Mouse (Mus musculus) liver, embryonic 13.5 days (tissue): ENCODE data around the gene Fem1b. TPM values are rescaled to one million over a fixed set of nuclear protein-coding genes. Genes with fewer than 3 reads are reported as not detected.
A peak's percentile ranks its signal among the peaks of the same experiment; 100 is the strongest.

Experiments
- ATAC-seq: fragments of 200-750 bp; cut with Nextera tagmentation; 2 replicates; pipeline ENCODE4 v1.8.0; 2017; ENCODE audit warnings: low read depth, mild to moderate bottlenecking, moderate number of reproducible peaks, moderate library complexity
- DNase-seq: peaks from one replicate; pipeline ENCODE4 v3.0.0; 2022
- H3K27ac ChIP-seq: fragments of 300-500 bp; sonication (generic); 2 replicates; pipeline ENCODE4 v1.5.1; 2015; ENCODE audit warnings: moderate library complexity, mild to moderate bottlenecking, inconsistent platforms
- H3K27me3 ChIP-seq: fragments of 300-500 bp; sonication (generic); 2 replicates; pipeline ENCODE4 v1.6.1; 2015; ENCODE audit warnings: mild to moderate bottlenecking, inconsistent platforms
- H3K36me3 ChIP-seq: fragments of 300-500 bp; sonication (generic); 2 replicates; pipeline ENCODE4 v1.6.1; 2015; ENCODE audit warnings: mild to moderate bottlenecking, inconsistent platforms
- H3K4me1 ChIP-seq: fragments of 300-500 bp; sonication (generic); replicated peaks from 2 replicates; pipeline ENCODE4 v1.6.1; 2015; ENCODE audit warnings: inconsistent platforms
- H3K4me2 ChIP-seq: fragments of 300-500 bp; sonication (generic); 2 replicates; pipeline ENCODE4 v1.6.1; 2015; ENCODE audit warnings: inconsistent platforms, mild to moderate bottlenecking, moderate library complexity
- H3K4me3 ChIP-seq: fragments of 300-500 bp; sonication (generic); replicated peaks from 2 replicates; pipeline ENCODE4 v1.5.1; 2015; ENCODE audit warnings: mild to moderate bottlenecking, inconsistent platforms
- H3K9ac ChIP-seq: fragments of 300-500 bp; sonication (generic); 2 replicates; pipeline ENCODE4 v1.6.1; 2015; ENCODE audit warnings: mild to moderate bottlenecking, inconsistent platforms
- H3K9me3 ChIP-seq: fragments of 300-500 bp; sonication (generic); replicated peaks from 2 replicates; pipeline ENCODE4 v1.6.1; 2016; ENCODE audit warnings: inconsistent platforms
- WGBS: fragments of 180-500 bp; shearing (Covaris S2); methylation state at CpG from one replicate; pipeline ENCODE4 v1.1.7; 2015; ENCODE audit not compliant: insufficient replicate concordance; 5-methylcytosine and 5-hydroxymethylcytosine counted together
- polyA plus RNA-seq: library from polyadenylated mRNA; unstranded; fragments of >200 nt; fragmentation: Nextera tagmentation; extraction: Ambion mirVana; gene quantifications from 2 replicates; pipeline ENCODE4 v1.2.1, GENCODE M21; 2015

The Fem1b gene
- polyA plus RNA-seq, 1 experiment from 2014 or later: 9.4 TPM

DNA sequence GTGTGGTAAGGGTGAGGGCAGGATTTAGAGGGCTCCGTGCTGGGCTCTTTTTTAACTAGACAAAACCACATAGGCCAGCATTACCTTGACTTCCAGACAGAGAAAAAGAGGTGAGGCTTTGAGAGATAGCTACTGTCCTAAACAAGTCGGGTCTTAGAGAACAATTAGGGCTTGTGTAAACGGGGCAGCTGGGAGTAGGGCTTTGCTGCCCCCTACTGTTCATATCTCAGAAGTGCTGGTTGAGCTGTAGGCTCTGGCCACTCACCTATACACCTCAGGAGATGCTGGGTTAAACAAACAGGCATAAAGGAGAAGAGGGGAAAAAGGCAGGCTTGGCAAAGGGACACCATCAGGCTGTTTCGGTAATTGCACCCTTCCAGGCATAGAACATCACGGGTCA is 34.3 kb downstream of the Fem1b start:
- ATAC-seq: peak; percentile 41; the same call in 1 of the 2 replicates
- no peak overlapping the region for H3K4me2 ChIP-seq
- H3K9me3 ChIP-seq: no peaks in the 10 kb centered on the region

DNA sequence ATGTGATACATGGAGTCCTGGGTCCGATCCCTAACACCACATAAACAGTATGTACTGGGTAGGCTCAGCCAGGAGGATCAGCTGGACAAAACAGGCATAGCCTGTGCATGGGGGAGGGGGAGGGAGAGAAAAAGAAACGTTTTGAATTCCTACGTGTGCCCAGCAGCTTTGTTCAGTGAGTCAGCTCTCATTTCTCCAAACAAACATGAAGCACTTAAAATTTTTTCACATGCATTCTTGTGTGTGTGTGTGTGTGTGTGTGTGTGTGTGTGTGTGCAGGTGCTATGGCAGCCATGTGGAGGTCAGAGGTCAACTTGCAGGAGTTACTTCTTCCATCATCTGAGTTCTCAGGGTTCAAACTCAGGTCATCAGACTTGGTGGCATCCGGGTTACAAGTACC is 36.3 kb downstream of the Fem1b start:
- H3K27me3 ChIP-seq: no peaks in the 10 kb centered on the region
- ATAC-seq (no peak), DNase-seq (no peak)
- no peak overlapping the region for H3K27ac ChIP-seq
- no peaks in the 10 kb centered on the region for H3K9me3 ChIP-seq
- no peak overlapping the region for H3K4me2 ChIP-seq
- 0 out of 2 replicates have a peak, but pooled peaks cover 4% of the 10 kb centered on the region for H3K4me1 ChIP-seq
- 52% methylated on average over 4 of the region's 4 CpGs for WGBS
- no peak overlapping the region for H3K4me3 ChIP-seq
- no peaks in the 10 kb centered on the region for H3K36me3 ChIP-seq
- no peak overlapping the region for H3K9ac ChIP-seq

More for the DNA sequence above, 34.3 kb downstream of the Fem1b start:
- Histone ChIP-seq H3K36me3 (no peaks in the 10 kb centered on the region), H3K27ac (no peak overlapping the region), H3K4me1 (peaks cover 4% of the 10 kb centered on the region; the same call in 1 of the 2 replicates), H3K27me3 (no peaks in the 10 kb centered on the region), H3K9ac (no peak overlapping the region), H3K4me3 (no peak overlapping the region)
- WGBS: 9% methylated on average over 5 of the region's 5 CpGs
- peak; percentile 39 for DNase-seq

DNA sequence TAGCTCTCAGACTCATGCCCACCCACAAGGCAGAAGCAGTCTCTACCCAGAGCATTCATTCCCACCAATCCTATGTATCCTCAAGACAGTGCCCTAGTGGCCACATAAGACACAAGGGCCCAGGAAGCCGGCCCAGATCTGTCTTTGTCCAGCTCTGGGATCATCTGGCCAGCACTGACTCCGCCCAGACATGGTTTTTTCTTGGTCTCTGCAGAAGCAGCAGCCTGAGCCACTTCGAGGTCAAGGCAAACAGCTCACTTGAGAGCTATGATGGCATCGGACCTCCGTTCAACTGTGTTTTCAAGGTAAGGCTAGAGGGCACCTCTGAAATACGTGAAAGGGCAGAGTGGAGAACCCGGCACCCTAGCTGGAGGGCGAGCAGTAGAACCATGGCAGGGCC is 39.0 kb downstream of the Fem1b start:
- 62% methylated on average over 8 of the region's 8 CpGs for WGBS
- no peak overlapping the region for H3K27ac ChIP-seq
- no peak for DNase-seq
- H3K9me3 ChIP-seq: no peaks in the 10 kb centered on the region
- ATAC-seq: no peak
- H3K9ac ChIP-seq: no peak overlapping the region
- H3K36me3 ChIP-seq: no peaks in the 10 kb centered on the region
- 0 out of 2 replicates have a peak, but pooled peaks cover 4% of the 10 kb centered on the region for H3K4me1 ChIP-seq
- no peak overlapping the region for H3K4me3 ChIP-seq
- no peak overlapping the region for H3K4me2 ChIP-seq
- no peaks in the 10 kb centered on the region for H3K27me3 ChIP-seq

DNA sequence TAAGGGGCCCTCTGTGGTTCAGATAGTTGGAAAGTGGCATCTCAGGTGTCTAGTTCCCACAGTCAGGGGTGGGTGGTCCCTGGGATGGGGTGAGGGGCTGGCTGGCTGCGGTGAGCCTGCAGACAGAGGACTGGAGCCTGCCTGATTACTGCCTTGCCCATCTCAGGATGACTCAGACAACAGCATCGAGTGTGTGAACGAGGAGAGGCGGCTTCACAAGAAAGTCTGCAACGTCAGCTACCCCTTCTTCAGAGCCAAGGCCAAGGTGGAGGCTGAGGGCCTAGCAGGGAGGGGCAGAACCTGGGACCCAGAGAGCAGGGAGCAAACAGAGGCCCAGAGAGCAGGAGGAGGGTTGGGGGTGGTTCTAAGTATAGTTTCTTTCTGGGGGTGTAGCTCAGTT is 43.4 kb downstream of the Fem1b start:
- Histone ChIP-seq H3K4me1 (no peaks in the 10 kb centered on the region), H3K27me3 (peaks cover 10% of the 10 kb centered on the region; the same call in 1 of the 2 replicates), H3K9me3 (no peaks in the 10 kb centered on the region), H3K9ac (no peak overlapping the region), H3K27ac (no peak overlapping the region), H3K36me3 (no peaks in the 10 kb centered on the region), H3K4me3 (no peak overlapping the region), H3K4me2 (no peak overlapping the region)
- 60% methylated on average over 5 of the region's 5 CpGs for whole genome bisulfite sequencing
- DNase-seq (no peak), ATAC-seq (no peak)

DNA sequence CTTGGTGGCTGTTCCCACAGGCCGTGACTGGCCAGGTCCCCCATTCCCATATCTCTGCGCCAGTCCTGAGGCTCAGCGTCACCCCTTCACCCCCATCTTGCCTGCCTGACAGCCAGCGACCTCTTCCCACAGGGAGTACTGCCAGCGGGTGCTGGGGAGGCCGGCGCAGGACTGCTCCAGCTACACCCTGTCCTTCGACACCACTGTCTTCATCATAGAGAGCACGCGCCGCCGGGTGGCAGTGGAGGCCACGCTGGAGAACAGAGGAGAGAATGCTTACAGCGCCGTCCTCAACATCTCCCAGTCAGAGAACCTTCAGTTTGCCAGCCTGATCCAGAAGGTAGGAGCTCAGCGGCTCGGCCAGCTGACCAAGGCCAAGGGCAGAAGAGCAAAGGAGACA is 44.3 kb downstream of the Fem1b start:
- Histone ChIP-seq H3K9me3 (no peaks in the 10 kb centered on the region), H3K4me3 (no peak overlapping the region), H3K4me1 (no peaks in the 10 kb centered on the region), H3K9ac (no peak overlapping the region), H3K4me2 (no peak overlapping the region), H3K27ac (no peak overlapping the region), H3K36me3 (no peaks in the 10 kb centered on the region), H3K27me3 (peaks cover 14% of the 10 kb centered on the region; the same call in 1 of the 2 replicates)
- no peak for ATAC-seq
- 67% methylated on average over 17 of the region's 17 CpGs for WGBS
- no peak for DNase-seq

DNA sequence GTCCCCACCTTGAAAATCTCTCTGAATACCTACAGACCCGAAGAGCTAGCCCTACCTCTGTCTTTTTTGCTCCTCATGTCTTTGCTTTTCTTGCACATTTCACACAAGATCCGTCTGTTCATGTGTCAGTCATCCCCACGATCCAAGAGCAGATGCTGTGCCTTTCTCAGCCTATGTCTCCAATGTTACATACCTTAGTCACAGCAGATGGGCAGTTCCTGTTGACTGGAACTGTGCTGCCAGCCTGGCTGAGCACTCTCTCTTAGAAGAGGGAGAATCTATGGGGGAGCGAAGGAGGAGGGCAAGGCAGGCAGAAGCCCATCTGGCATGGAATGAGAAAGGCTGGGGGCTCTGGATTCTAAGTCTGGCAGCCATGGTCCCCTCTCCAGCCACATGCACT is 46.4 kb downstream of the Fem1b start:
- no peaks in the 10 kb centered on the region for H3K36me3 ChIP-seq
- H3K4me1 ChIP-seq: no peaks in the 10 kb centered on the region
- no peak overlapping the region for H3K27ac ChIP-seq
- H3K9ac ChIP-seq: no peak overlapping the region
- WGBS: 50% methylated on average over 4 of the region's 4 CpGs
- no peaks in the 10 kb centered on the region for H3K9me3 ChIP-seq
- H3K4me2 ChIP-seq: no peak overlapping the region
- no peak for DNase-seq
- peaks cover 15% of the 10 kb centered on the region; the same call in 1 of the 2 replicates for H3K27me3 ChIP-seq
- no peak overlapping the region for H3K4me3 ChIP-seq
- no peak for ATAC-seq

DNA sequence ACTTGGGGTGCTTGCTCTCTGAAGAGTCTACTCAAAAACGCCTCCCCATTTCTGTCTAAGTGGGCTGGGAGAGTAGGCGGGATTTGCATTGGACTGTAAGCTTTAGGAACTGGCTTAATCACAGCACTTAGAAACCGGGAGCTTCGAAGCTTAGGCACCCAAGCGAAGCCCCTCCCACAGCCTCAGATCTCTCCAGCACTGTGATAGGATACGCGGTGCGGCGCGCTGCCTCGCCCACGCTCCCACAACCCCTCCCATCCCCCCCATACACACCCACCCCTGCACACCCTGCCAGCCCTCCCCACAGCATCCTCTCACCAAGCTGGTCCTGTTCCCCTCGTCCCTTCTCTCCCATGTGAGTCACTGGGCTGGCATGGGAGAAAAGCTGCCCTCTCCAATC is 48.3 kb downstream of the Fem1b start:
- Histone ChIP-seq H3K4me2 (no peak overlapping the region), H3K9ac (no peak overlapping the region), H3K4me1 (no peaks in the 10 kb centered on the region), H3K36me3 (no peaks in the 10 kb centered on the region), H3K27me3 (peaks cover 15% of the 10 kb centered on the region; the same call in 1 of the 2 replicates), H3K9me3 (no peaks in the 10 kb centered on the region), H3K4me3 (no peak overlapping the region), H3K27ac (no peak overlapping the region)
- ATAC-seq (no peak), DNase-seq (no peak)
- 13% methylated on average over 13 of the region's 13 CpGs for WGBS

DNA sequence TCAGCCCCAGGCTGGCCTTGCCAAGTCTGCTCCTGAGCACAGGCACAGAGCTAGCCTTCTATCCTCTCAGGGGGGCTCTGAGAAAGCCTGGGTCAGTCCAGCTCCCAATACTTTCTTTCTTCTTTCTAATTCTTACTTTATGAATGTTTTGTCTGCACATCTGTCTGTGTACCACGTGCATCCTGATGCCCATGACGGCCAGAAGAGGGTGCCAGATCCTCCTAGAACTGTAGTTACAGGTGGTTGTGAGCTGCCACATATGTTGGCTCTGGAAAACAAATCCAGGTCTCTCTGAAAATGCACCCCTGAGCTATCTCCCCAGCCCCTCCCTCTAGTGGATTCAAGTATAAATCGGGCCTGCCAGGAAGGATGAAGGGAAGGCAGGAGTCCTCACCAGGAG is 52.1 kb downstream of the Fem1b start:
- DNase-seq: no peak
- Histone ChIP-seq H3K4me2 (no peak overlapping the region), H3K9me3 (no peaks in the 10 kb centered on the region), H3K27me3 (peaks cover 6% of the 10 kb centered on the region; the same call in 1 of the 2 replicates), H3K36me3 (no peaks in the 10 kb centered on the region), H3K4me3 (no peak overlapping the region), H3K4me1 (no peaks in the 10 kb centered on the region), H3K27ac (no peak overlapping the region), H3K9ac (no peak overlapping the region)
- 32% methylated on average over 3 of the region's 3 CpGs for WGBS
- no peak for ATAC-seq

DNA sequence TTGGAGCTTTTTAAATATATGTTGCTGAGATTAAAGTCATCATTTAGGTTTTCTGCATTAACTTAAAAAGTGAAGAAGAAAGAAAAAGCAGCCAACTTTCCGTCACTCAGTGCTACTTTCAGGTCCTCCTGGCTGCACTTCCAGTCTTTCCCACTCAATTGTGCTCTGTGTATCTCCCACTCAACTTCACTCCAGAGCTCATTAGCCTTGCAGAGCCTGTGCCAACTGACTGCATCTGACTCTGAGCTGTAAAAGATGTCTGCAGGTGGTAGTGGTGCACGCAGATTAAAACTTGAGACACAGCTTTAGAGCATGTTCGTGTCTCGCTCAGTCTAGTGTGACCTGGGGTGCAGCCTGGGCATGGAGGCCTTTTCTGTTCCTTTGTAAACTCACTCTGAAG is 53.4 kb downstream of the Fem1b start:
- no peaks in the 10 kb centered on the region for H3K4me1 ChIP-seq
- ATAC-seq (no peak), DNase-seq (no peak)
- H3K4me2 ChIP-seq: no peak overlapping the region
- no peak overlapping the region for H3K4me3 ChIP-seq
- no peak overlapping the region for H3K27ac ChIP-seq
- H3K9me3 ChIP-seq: no peaks in the 10 kb centered on the region
- 69% methylated on average over 4 of the region's 4 CpGs for WGBS
- H3K36me3 ChIP-seq: no peaks in the 10 kb centered on the region
- no peak overlapping the region for H3K9ac ChIP-seq
- H3K27me3 ChIP-seq: peaks cover 5% of the 10 kb centered on the region; the same call in 1 of the 2 replicates

DNA sequence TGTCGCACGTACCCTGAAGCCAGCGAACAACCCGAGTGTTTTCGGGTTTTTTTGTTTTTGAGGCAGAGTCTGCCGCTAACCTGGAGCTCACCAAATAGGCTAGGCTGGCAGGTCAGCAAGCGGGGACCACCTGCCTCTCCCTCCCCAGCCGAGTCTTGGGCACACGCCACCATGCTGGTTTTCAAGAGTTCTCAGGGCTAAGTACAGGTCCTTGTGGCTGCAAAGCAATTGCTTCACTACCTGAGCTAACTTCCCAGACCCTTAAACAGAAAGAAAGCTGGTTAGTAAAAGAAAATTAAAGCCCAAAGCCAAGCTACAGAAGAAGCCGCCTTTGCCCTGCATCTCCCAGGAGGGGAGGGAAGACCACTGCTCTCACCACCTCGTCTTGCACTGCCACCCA is 61.4 kb downstream of the Fem1b start:
- Histone ChIP-seq H3K9me3 (peaks cover 5% of the 10 kb centered on the region; the same call in 1 of the 2 replicates), H3K27ac (no peak overlapping the region), H3K36me3 (no peaks in the 10 kb centered on the region), H3K4me1 (no peaks in the 10 kb centered on the region), H3K27me3 (no peaks in the 10 kb centered on the region), H3K4me3 (no peak overlapping the region), H3K4me2 (no peak overlapping the region), H3K9ac (no peak overlapping the region)
- no peak for DNase-seq
- ATAC-seq: no peak
- WGBS: 75% methylated on average over 11 of the region's 11 CpGs

DNA sequence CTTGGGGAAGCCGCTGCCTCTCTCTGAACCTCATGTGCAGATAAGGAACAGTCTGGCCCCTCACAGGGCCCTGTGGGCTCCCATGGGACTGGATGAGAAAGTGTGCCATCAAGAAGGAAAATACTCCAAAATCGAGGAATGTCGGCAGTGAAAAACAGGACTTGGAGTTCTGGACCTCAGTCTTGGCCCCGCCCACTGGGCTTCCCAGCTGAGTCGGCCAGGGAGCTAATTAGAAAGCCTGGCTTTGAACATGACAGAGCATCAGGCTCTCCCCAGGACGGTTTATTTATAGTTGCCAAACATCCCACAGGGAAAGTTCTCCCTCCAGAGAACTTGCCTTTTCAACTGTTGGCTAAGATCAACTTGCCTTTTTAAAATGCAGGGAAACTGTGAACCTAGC is 62.1 kb downstream of the Fem1b start:
- Histone ChIP-seq H3K27me3 (no peaks in the 10 kb centered on the region), H3K4me3 (no peak overlapping the region), H3K4me2 (no peak overlapping the region), H3K36me3 (no peaks in the 10 kb centered on the region), H3K27ac (no peak overlapping the region), H3K4me1 (no peaks in the 10 kb centered on the region), H3K9ac (no peak overlapping the region), H3K9me3 (peaks cover 5% of the 10 kb centered on the region; the same call in 1 of the 2 replicates)
- DNase-seq (no peak), ATAC-seq (no peak)
- 52% methylated on average over 6 of the region's 6 CpGs for WGBS

DNA sequence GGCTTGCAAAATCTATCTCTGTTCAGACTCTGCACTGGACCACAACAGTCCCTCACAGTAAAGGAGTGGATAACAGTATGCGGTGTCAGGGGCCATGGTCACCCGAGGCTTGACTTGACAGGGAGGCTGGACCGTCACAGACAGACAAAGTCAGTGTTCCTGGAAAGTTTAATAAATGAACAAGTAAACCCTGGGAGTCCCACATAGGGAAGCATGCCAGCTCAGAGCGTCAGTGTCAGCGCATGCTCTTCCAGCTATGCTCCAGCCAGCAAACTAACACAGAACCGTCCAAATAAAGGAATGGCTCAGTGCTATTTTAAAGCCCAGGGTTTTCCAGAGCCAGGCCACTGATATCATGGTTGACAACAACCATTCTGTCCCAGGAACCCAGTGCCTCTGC is 65.1 kb downstream of the Fem1b start:
- no peak for ATAC-seq

More for the DNA sequence above, 65.1 kb downstream of the Fem1b start:
- H3K27me3 ChIP-seq: no peaks in the 10 kb centered on the region
- WGBS: 69% methylated on average over 6 of the region's 6 CpGs
- no peaks in the 10 kb centered on the region for H3K4me1 ChIP-seq
- no peak overlapping the region for H3K4me2 ChIP-seq
- DNase-seq: no peak
- H3K27ac ChIP-seq: no peak overlapping the region
- H3K9me3 ChIP-seq: peaks cover 5% of the 10 kb centered on the region; the same call in 1 of the 2 replicates
- H3K36me3 ChIP-seq: no peaks in the 10 kb centered on the region
- H3K9ac ChIP-seq: no peak overlapping the region
- H3K4me3 ChIP-seq: no peak overlapping the region
